Mouse (Mus musculus): ENCODE data around the gene Megf11.

GRCm38 (mm10) chr9:64471336-64471735 is 85.9 kb downstream of the Megf11 start:
- no peak for TF ChIP-seq POLR2A (IDR thresholded peaks at IDR 0.05; ENCODE audit: insufficient read depth, low read depth, low read length)
- no peak for TF ChIP-seq CTCF (IDR thresholded peaks at IDR 0.05)
- TF ChIP-seq EP300 (IDR thresholded peaks at IDR 0.05; ENCODE audit: insufficient read depth, low read depth, low read length), result no peak
